In the genomic region with DNA sequence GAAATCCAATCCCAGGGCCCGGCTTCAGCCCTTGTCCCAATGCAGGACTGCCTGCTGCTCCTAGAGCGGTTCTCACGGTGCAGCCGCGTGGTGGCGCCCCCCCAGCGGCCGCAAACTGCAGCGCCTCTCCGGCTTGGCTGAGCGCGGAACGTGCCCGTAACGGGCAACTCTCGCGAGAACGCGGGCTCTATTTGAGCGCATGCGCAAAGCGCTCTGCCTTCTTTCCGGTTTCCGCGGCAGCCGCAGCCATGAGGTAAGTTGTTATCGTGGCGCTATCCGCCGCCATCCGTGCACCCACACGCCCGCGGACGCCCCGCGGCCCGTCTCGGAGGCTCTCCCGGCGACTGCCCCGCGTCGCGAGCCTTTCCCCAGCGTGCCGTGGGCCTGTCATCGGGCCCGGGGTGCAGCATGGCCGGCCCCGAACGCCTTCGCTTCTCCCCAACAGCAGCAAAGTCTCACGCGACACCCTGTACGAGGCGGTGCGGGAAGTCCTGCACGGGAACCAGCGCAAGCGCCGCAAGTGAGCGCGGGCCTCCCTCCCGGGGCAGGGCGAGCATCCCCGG, we compare ENCODE assay signal across 8 mouse cellular contexts. TPM values are rescaled to one million over a fixed set of nuclear protein-coding genes. Genes with fewer than 3 reads are reported as not detected.
DNase-seq lines count a peak whose midpoint lies in the region; ATAC-seq and TF ChIP-seq lines count a peak whose summit lies in the region.

A gene (plus strand): TSS at position 106 of the 563 bp plus-strand sequence.

- H3K27ac ChIP-seq in heart, embryonic 12.5 days (ENCODE audit: poor library complexity, severe bottlenecking), result peak within 1 kb of the TSS; percentile 94
- peak within 1 kb of the TSS; percentile 84 for H3K27ac ChIP-seq in kidney, postnatal 0 days
- H3K27ac ChIP-seq in liver, embryonic 11.5 days (ENCODE audit: low read depth, low read length), result peak within 1 kb of the TSS; percentile 99
- peak within 1 kb of the TSS; percentile 97 for H3K27ac ChIP-seq in stomach, embryonic 14.5 days (ENCODE audit: low read length)

- peak within 1 kb of the TSS; percentile 100 for H3K9ac ChIP-seq in heart, embryonic 12.5 days
- H3K9ac ChIP-seq in kidney, postnatal 0 days (ENCODE audit: low read depth, low read length), result peak within 1 kb of the TSS; percentile 89
- H3K9ac ChIP-seq in liver, embryonic 11.5 days (ENCODE audit: low read depth, low read length), result peak within 1 kb of the TSS; percentile 100
- H3K9ac ChIP-seq in stomach, embryonic 14.5 days (replicated peaks; ENCODE audit: low read depth, low read length), result peak within 1 kb of the TSS; percentile 99

- peaks cover 10% of the 10 kb centered on the region for H3K27me3 ChIP-seq in erythroblast, embryonic 14.5 days (ENCODE audit: control insufficient read depth)
- H3K27me3 ChIP-seq in heart, embryonic 12.5 days (replicated peaks), result no peaks in the 10 kb centered on the region
- no peaks in the 10 kb centered on the region for H3K27me3 ChIP-seq in kidney, postnatal 0 days (ENCODE audit: insufficient read depth, low read length)
- no peaks in the 10 kb centered on the region; the same call in 1 of the 2 replicates for H3K27me3 ChIP-seq in liver, embryonic 11.5 days (replicated peaks; ENCODE audit: control insufficient read depth, insufficient read depth, low read length)
- H3K27me3 ChIP-seq in stomach, embryonic 14.5 days (ENCODE audit: control insufficient read depth, insufficient read depth, low read length), result no peaks in the 10 kb centered on the region

- ATAC-seq in heart, embryonic 12.5 days (ENCODE audit: insufficient number of reproducible peaks, low FRiP score), result peak; percentile 88
- peak; percentile 81 for ATAC-seq in kidney, postnatal 0 days (replicated peaks; ENCODE audit: low FRiP score, low read depth)
- peak; percentile 84 for ATAC-seq in liver, embryonic 11.5 days (replicated peaks; ENCODE audit: low FRiP score)
- ATAC-seq in stomach, embryonic 14.5 days (ENCODE audit: insufficient number of reproducible peaks, insufficient read depth, low FRiP score, low read depth), result peak; percentile 85

- peak; percentile 67; the same call in 1 of the 2 replicates for TF ChIP-seq POLR2A in brain, embryonic 14.5 days (IDR thresholded peaks at IDR 0.05; ENCODE audit: borderline replicate concordance, extremely low read depth, insufficient read depth, insufficient read length, poor library complexity, severe bottlenecking)

- DNase-seq in B cell, adult 2 months, result peak; percentile 96 to 97
- DNase-seq in brain, embryonic 14.5 days (ENCODE audit: low read depth), result peak; percentile 98
- DNase-seq in kidney, postnatal 0 days (ENCODE audit: low spot score), result peak; percentile 97
- peak; percentile 93 for DNase-seq in liver, embryonic 11.5 days (ENCODE audit: low spot score)
- DNase-seq in naive thymus-derived CD4-positive, alpha-beta T cell, adult 2 months (ENCODE audit: low read depth), result peak; percentile 99

- H3K9me3 ChIP-seq in erythroblast, embryonic 14.5 days (ENCODE audit: control insufficient read depth, low read length), result peaks cover 6% of the 10 kb centered on the region
- no peaks in the 10 kb centered on the region for H3K9me3 ChIP-seq in heart, embryonic 12.5 days (replicated peaks)
- H3K9me3 ChIP-seq in kidney, postnatal 0 days (replicated peaks; ENCODE audit: low read length), result no peaks in the 10 kb centered on the region
- H3K9me3 ChIP-seq in liver, embryonic 11.5 days (ENCODE audit: control insufficient read depth, low read length), result no peaks in the 10 kb centered on the region
- no peaks in the 10 kb centered on the region for H3K9me3 ChIP-seq in stomach, embryonic 14.5 days (ENCODE audit: control insufficient read depth, low read depth, low read length)

- whole genome bisulfite sequencing in heart, embryonic 12.5 days, result under 1% methylated on average over 66 of the region's 67 CpGs
- WGBS in kidney, postnatal 0 days, result under 1% methylated on average over 67 of the region's 67 CpGs
- under 1% methylated on average over 67 of the region's 67 CpGs for WGBS in liver, embryonic 11.5 days
- WGBS in stomach, embryonic 14.5 days, result under 1% methylated on average over 63 of the region's 67 CpGs

- H3K4me2 ChIP-seq in heart, embryonic 12.5 days, result peak within 1 kb of the TSS; percentile 83
- H3K4me2 ChIP-seq in kidney, postnatal 0 days (ENCODE audit: low read length), result peak within 1 kb of the TSS; percentile 74
- peak within 1 kb of the TSS; percentile 99 for H3K4me2 ChIP-seq in liver, embryonic 11.5 days
- H3K4me2 ChIP-seq in stomach, embryonic 14.5 days (replicated peaks; ENCODE audit: low read depth, low read length), result peak within 1 kb of the TSS; percentile 97

- H3K36me3 ChIP-seq in erythroblast, embryonic 14.5 days (ENCODE audit: control insufficient read depth), result peaks cover 75% of the 10 kb centered on the region
- H3K36me3 ChIP-seq in heart, embryonic 12.5 days, result peaks cover 63% of the 10 kb centered on the region
- peaks cover 24% of the 10 kb centered on the region for H3K36me3 ChIP-seq in kidney, postnatal 0 days (ENCODE audit: insufficient read depth, low read length)
- H3K36me3 ChIP-seq in liver, embryonic 11.5 days (ENCODE audit: control insufficient read depth, insufficient read depth, low read length), result peaks cover 32% of the 10 kb centered on the region
- H3K36me3 ChIP-seq in stomach, embryonic 14.5 days (ENCODE audit: control insufficient read depth, insufficient read depth, low read length), result peaks cover 37% of the 10 kb centered on the region

- H3K4me3 ChIP-seq in erythroblast, embryonic 14.5 days (replicated peaks), result peak within 1 kb of the TSS; percentile 97
- H3K4me3 ChIP-seq in heart, embryonic 12.5 days, result peak within 1 kb of the TSS; percentile 98
- peak within 1 kb of the TSS; percentile 48 for H3K4me3 ChIP-seq in kidney, postnatal 0 days (replicated peaks; ENCODE audit: low read depth, low read length)
- H3K4me3 ChIP-seq in liver, embryonic 11.5 days (ENCODE audit: low read depth, low read length), result peak within 1 kb of the TSS; percentile 100
- peak within 1 kb of the TSS; percentile 93 for H3K4me3 ChIP-seq in stomach, embryonic 14.5 days (ENCODE audit: low read depth, low read length)

- peak; percentile 77 for TF ChIP-seq CTCF in brain, embryonic 14.5 days (IDR thresholded peaks at IDR 0.05; ENCODE audit: borderline replicate concordance, extremely low read depth, insufficient read depth, insufficient read length)
- TF ChIP-seq CTCF in kidney, postnatal 0 days (IDR thresholded peaks at IDR 0.05; ENCODE audit: low read depth), result peak; percentile 94

- peaks cover 51% of the 10 kb centered on the region for H3K4me1 ChIP-seq in erythroblast, embryonic 14.5 days (ENCODE audit: control insufficient read depth)
- peaks cover 46% of the 10 kb centered on the region for H3K4me1 ChIP-seq in heart, embryonic 12.5 days (replicated peaks)
- H3K4me1 ChIP-seq in kidney, postnatal 0 days (replicated peaks; ENCODE audit: insufficient read depth, low read length), result peaks cover 34% of the 10 kb centered on the region; the same call in 1 of the 2 replicates
- peaks cover 34% of the 10 kb centered on the region for H3K4me1 ChIP-seq in liver, embryonic 11.5 days (replicated peaks; ENCODE audit: control insufficient read depth, insufficient read depth, low read length)
- peaks cover 27% of the 10 kb centered on the region for H3K4me1 ChIP-seq in stomach, embryonic 14.5 days (ENCODE audit: control insufficient read depth, insufficient read depth, low read length)

RNA-seq across cellular contexts. Expression of the gene that starts here (rescaled TPM):
- 1,651 and 1,905 TPM in 2 replicates for polyA plus RNA-seq in brain, embryonic 14.5 days (2012; rRNA removed)
- 529 and 604 TPM in 2 replicates for polyA plus RNA-seq in erythroblast, embryonic 14.5 days (2012)
- polyA plus RNA-seq in heart, embryonic 12.5 days (2016; fragmentation: Nextera tagmentation; extraction: Ambion mirVana), result 301 and 344 TPM in 2 replicates
- polyA plus RNA-seq in kidney, postnatal 0 days (2015; fragmentation: Nextera tagmentation; extraction: Ambion mirVana), result 645 and 750 TPM in 2 replicates
- polyA plus RNA-seq in liver, embryonic 11.5 days (2014; fragmentation: Nextera tagmentation; extraction: Ambion mirVana), result 683 and 733 TPM in 2 replicates
- polyA plus RNA-seq in stomach, embryonic 14.5 days (2014; fragmentation: Nextera tagmentation; extraction: Ambion mirVana), result 797 and 911 TPM in 2 replicates

Comparison
In these comparisons a context has a peak if more than half of its experiments do, and no peak if none do; other contexts are left out.
1. Peak in every context shown above with its lines: DNase-seq, ATAC-seq, H3K4me3 ChIP-seq and H3K27ac ChIP-seq.
2. H3K4me3 ChIP-seq: peak in every context shown above with its lines; median percentile 100 in liver, embryonic 11.5 days; 98 in heart, embryonic 12.5 days; 97 in erythroblast, embryonic 14.5 days; 93 in stomach, embryonic 14.5 days; 48 in kidney, postnatal 0 days.